Mouse (Mus musculus) intestine, postnatal 0 days (tissue): ENCODE data around the gene Zdhhc4. TPM values are rescaled to one million over a fixed set of nuclear protein-coding genes. Genes with fewer than 3 reads are reported as not detected.

Experiments
- ATAC-seq: fragments of 200-750 bp; cut with Nextera tagmentation; 2 replicates; pipeline ENCODE4 v1.8.0; 2017; ENCODE audit warnings: mild to moderate bottlenecking, moderate TSS enrichment, moderate library complexity
- H3K27ac ChIP-seq: fragments of 300-500 bp; sonication (generic); 2 replicates; pipeline ENCODE4 v1.5.1; 2014; ENCODE audit warnings: mild to moderate bottlenecking, low read depth, low read length, moderate library complexity
- H3K27me3 ChIP-seq: fragments of 300-500 bp; sonication (generic); replicated peaks from 2 replicates; pipeline ENCODE4 v1.6.1; 2014; ENCODE audit warnings: low read length, mixed read lengths; ENCODE audit not compliant: control insufficient read depth, insufficient read depth
- H3K36me3 ChIP-seq: fragments of 300-500 bp; sonication (generic); 2 replicates; pipeline ENCODE4 v1.6.1; 2014; ENCODE audit warnings: mild to moderate bottlenecking, moderate library complexity; ENCODE audit not compliant: control insufficient read depth, insufficient read depth
- H3K4me1 ChIP-seq: fragments of 300-500 bp; sonication (generic); replicated peaks from 2 replicates; pipeline ENCODE4 v1.6.1; 2014; ENCODE audit warnings: antibody characterized with exemption, low read length, mixed read lengths; ENCODE audit not compliant: control insufficient read depth, insufficient read depth
- H3K4me2 ChIP-seq: fragments of 300-500 bp; sonication (generic); replicated peaks from 2 replicates; pipeline ENCODE4 v1.6.1; 2014; ENCODE audit warnings: low read depth, mild to moderate bottlenecking, moderate library complexity
- H3K4me3 ChIP-seq: fragments of 300-500 bp; sonication (generic); 2 replicates; pipeline ENCODE4 v1.5.1; 2014; ENCODE audit warnings: low read depth, low read length
- H3K9ac ChIP-seq: fragments of 300-500 bp; sonication (generic); 2 replicates; pipeline ENCODE4 v1.6.1; 2014; ENCODE audit warnings: mild to moderate bottlenecking, low read depth, low read length
- H3K9me3 ChIP-seq: fragments of 300-500 bp; sonication (generic); 2 replicates; pipeline ENCODE4 v1.6.1; 2016; ENCODE audit warnings: mixed run types; ENCODE audit not compliant: control insufficient read depth
- CTCF ChIP-seq: sonication (generic); IDR thresholded peaks from 2 replicates; pipeline ENCODE4 v1.5.1; 2016; ENCODE audit warnings: low read depth, mild to moderate bottlenecking, control low read depth, antibody characterized with exemption, moderate library complexity
- WGBS: fragments of 180-500 bp; shearing (Covaris S2); extraction: QIAGEN DNeasy Blood & Tissue Kit; methylation state at CpG from one replicate; pipeline ENCODE4 v1.1.7; 2014; 5-methylcytosine and 5-hydroxymethylcytosine counted together
- polyA plus RNA-seq: library from polyadenylated mRNA; unstranded; fragments of >200 nt; fragmentation: Nextera tagmentation; extraction: Ambion mirVana; gene quantifications from 2 replicates; pipeline ENCODE4 v1.2.1, GENCODE M21; 2015

Gene Zdhhc4
- polyA plus RNA-seq, 1 experiment from 2014 or later = 46.5 TPM

- Histone ChIP-seq H3K9ac (peak within 1 kb of the TSS; percentile 95), H3K27ac (peak within 1 kb of the TSS; percentile 87), H3K9me3 (no peaks in the 10 kb centered on the region), H3K4me3 (peak within 1 kb of the TSS; percentile 83), H3K36me3 (peaks cover 60% of the 10 kb centered on the region), H3K4me2 (peak within 1 kb of the TSS; percentile 94), H3K4me1 (no peaks in the 10 kb centered on the region), H3K27me3 (no peaks in the 10 kb centered on the region)
- WGBS = 0% methylated on average over 101 of the region's 101 CpGs
- peak; percentile 84 for ATAC-seq
- TF ChIP-seq CTCF = peak; percentile 87
Measured at GRCm38 (mm10) chr5:143314730-143315513, 14.1 kb downstream of the Zdhhc4 start, which contains the start of gene E130309D02Rik. Gene E130309D02Rik, minus strand, starts transcription at chr5:143315360.

DNA sequence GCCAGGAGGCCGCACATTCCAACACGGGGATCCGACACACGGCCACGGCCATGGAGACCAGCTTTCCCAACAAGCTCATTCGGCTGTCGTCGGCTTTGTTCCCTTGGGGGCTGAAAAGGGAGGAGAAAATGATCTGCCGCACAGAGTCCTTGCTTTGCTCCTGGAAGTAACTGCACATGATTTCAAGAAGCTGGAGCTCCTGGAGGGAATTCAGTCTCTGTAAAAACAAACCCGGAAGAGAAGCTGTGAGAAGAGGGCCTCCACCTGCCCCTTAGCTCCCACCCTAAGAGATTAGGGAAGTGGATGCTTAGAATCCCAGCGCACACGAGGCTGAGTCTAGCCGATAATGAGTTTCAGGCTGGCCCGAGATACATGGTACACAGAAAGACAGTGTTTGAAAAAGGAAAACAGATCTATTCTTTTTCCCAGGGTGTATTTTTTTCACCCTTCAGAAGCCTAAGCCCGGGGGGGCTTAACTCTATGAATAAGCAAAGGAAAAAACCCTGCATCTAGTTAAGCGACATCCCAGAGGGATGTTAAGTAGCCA is 14.8 kb downstream of the Zdhhc4 start:
- H3K27ac ChIP-seq = 0 out of 2 replicates have a peak overlapping the region, but pooled peaks have one; percentile 87
- TF ChIP-seq CTCF = no peak
- H3K36me3 ChIP-seq = peaks cover 60% of the 10 kb centered on the region
- no peaks in the 10 kb centered on the region for H3K27me3 ChIP-seq
- WGBS = 5% methylated on average over 16 of the region's 16 CpGs
- H3K9ac ChIP-seq = peak overlapping the region; percentile 95
- peak overlapping the region; percentile 94 for H3K4me2 ChIP-seq
- no peaks in the 10 kb centered on the region for H3K9me3 ChIP-seq
- H3K4me3 ChIP-seq = peak overlapping the region; percentile 83
- ATAC-seq = no peak
- H3K4me1 ChIP-seq = no peaks in the 10 kb centered on the region

- H3K36me3 ChIP-seq = peaks cover 63% of the 10 kb centered on the region
Measured at GRCm38 (mm10) chr5:143311886-143312285, 17.2 kb downstream of the Zdhhc4 start.

GRCm38 (mm10) chr5:143309916-143310315 is 19.1 kb downstream of the Zdhhc4 start:
- Histone ChIP-seq H3K4me1 (no peaks in the 10 kb centered on the region), H3K9me3 (no peaks in the 10 kb centered on the region), H3K4me3 (no peak overlapping the region), H3K9ac (no peak overlapping the region), H3K4me2 (no peak overlapping the region), H3K27me3 (no peaks in the 10 kb centered on the region), H3K27ac (no peak overlapping the region), H3K36me3 (peaks cover 72% of the 10 kb centered on the region)
- TF ChIP-seq CTCF = no peak
- WGBS = 97% methylated on average over 7 of the region's 7 CpGs
- no peak for ATAC-seq

More at GRCm38 (mm10) chr5:143311886-143312285, 17.2 kb downstream of the Zdhhc4 start:
- H3K27me3 ChIP-seq = no peaks in the 10 kb centered on the region
- H3K9me3 ChIP-seq = no peaks in the 10 kb centered on the region
- 58% methylated on average over 8 of the region's 8 CpGs for WGBS
- no peaks in the 10 kb centered on the region for H3K4me1 ChIP-seq
- ATAC-seq = no peak
- H3K27ac ChIP-seq = no peak overlapping the region
- H3K4me2 ChIP-seq = no peak overlapping the region
- TF ChIP-seq CTCF = peak; percentile 90
- H3K4me3 ChIP-seq = no peak overlapping the region
- no peak overlapping the region; the same call in 1 of the 2 replicates for H3K9ac ChIP-seq

DNA sequence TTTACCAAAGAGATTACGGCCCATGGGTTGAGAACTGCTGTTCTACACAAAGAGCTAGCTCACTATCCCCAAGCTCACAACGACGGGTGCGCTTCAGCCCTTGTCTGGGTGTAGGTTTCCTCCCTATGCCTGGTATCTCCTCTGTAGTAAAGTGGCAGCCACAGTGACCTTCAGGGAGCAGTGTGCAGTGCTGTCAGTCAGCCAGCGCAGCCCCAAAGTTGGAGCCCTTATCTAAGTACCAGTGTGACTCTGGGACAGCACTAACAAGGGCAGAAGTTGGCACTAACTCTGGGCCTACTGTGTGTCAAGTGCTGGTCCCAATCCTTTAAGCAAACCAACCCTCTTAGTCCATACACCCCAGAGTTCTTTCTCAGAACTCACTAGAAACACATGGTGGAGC is 20.2 kb downstream of the Zdhhc4 start:
- no peak for TF ChIP-seq CTCF
- no peak overlapping the region for H3K4me3 ChIP-seq
- no peak overlapping the region for H3K27ac ChIP-seq
- H3K9ac ChIP-seq = no peak overlapping the region
- H3K4me2 ChIP-seq = no peak overlapping the region
- no peaks in the 10 kb centered on the region for H3K4me1 ChIP-seq
- H3K9me3 ChIP-seq = no peaks in the 10 kb centered on the region
- H3K36me3 ChIP-seq = peaks cover 78% of the 10 kb centered on the region
- H3K27me3 ChIP-seq = no peaks in the 10 kb centered on the region
- WGBS = 87% methylated on average over 5 of the region's 5 CpGs
- ATAC-seq = no peak

DNA sequence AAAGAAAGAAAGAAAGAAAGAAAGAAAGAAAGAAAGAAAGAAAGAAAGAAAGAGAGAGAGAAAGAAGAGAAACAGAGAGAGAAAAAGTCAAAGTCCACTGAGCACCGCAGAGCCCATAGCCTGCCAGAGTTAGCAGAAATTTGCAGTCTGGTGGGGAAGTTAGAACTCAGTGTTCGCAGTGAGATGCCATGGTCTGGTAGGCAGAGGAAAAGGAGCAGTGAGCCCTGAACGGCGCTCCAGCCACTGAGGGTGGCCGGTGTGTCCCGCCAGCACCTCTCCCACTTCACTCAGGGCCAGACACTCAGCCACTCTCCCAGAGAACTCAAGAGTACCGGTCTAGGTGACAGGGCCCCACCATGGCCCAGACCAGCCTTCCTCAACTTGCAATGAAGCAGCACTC is 24.8 kb downstream of the Zdhhc4 start:
- WGBS = 90% methylated on average over 7 of the region's 7 CpGs
- ATAC-seq = no peak
- H3K9me3 ChIP-seq = no peaks in the 10 kb centered on the region
- no peak overlapping the region for H3K4me3 ChIP-seq
- no peak overlapping the region for H3K4me2 ChIP-seq
- no peaks in the 10 kb centered on the region for H3K4me1 ChIP-seq
- no peak for TF ChIP-seq CTCF
- H3K36me3 ChIP-seq = peaks cover 70% of the 10 kb centered on the region
- H3K27me3 ChIP-seq = no peaks in the 10 kb centered on the region
- H3K27ac ChIP-seq = no peak overlapping the region
- no peak overlapping the region for H3K9ac ChIP-seq
